Mouse (Mus musculus): ENCODE measurements at regions not wholly inside any gene's neighbourhood (a gene's known extent, or its start where the extent isn't known, plus 50 kb on each side); places are given as distances from the start of the nearest gene placed in this dataset. TPM values are rescaled to one million over a fixed set of nuclear protein-coding genes. Genes with fewer than 3 reads are reported as not detected.

GRCm38 (mm10) chr2:94500649-94501048 lies 62.7 kb upstream of the Api5 start:
- H3K9ac ChIP-seq (ENCODE audit: low read length): no peak overlapping the region
- ATAC-seq (replicated peaks; ENCODE audit: low FRiP score) (no peak), DNase-seq (ENCODE audit: low spot score) (no peak)
- no peaks in the 10 kb centered on the region for H3K9me3 ChIP-seq (ENCODE audit: control insufficient read depth, low read length)
- H3K36me3 ChIP-seq (ENCODE audit: control insufficient read depth, insufficient read depth, low read length): no peaks in the 10 kb centered on the region
- no peak overlapping the region for H3K4me3 ChIP-seq (ENCODE audit: low read depth, low read length)
- no peaks in the 10 kb centered on the region for H3K27me3 ChIP-seq (ENCODE audit: control insufficient read depth, insufficient read depth, low read length)
- H3K4me2 ChIP-seq (ENCODE audit: low read depth, low read length, severe bottlenecking): no peak overlapping the region
- no peak overlapping the region for H3K27ac ChIP-seq (ENCODE audit: low read depth, low read length)
- H3K4me1 ChIP-seq (replicated peaks; ENCODE audit: control insufficient read depth, insufficient read depth, low read length): no peaks in the 10 kb centered on the region
- 42% methylated on average over 2 of the region's 2 CpGs for WGBS

GRCm38 (mm10) chr2:94498516-94498915 lies 60.6 kb upstream of the Api5 start:
- Histone ChIP-seq H3K4me1 (replicated peaks; ENCODE audit: control insufficient read depth, insufficient read depth, low read length) (no peaks in the 10 kb centered on the region), H3K27me3 (ENCODE audit: control insufficient read depth, insufficient read depth, low read length) (no peaks in the 10 kb centered on the region), H3K9ac (ENCODE audit: low read length) (no peak overlapping the region), H3K36me3 (ENCODE audit: control insufficient read depth, insufficient read depth, low read length) (no peaks in the 10 kb centered on the region), H3K4me2 (ENCODE audit: low read depth, low read length, severe bottlenecking) (no peak overlapping the region), H3K9me3 (ENCODE audit: control insufficient read depth, low read length) (no peaks in the 10 kb centered on the region), H3K4me3 (ENCODE audit: low read depth, low read length) (no peak overlapping the region), H3K27ac (ENCODE audit: low read depth, low read length) (no peak overlapping the region)
- no peak for ATAC-seq (replicated peaks; ENCODE audit: low FRiP score)
- WGBS: 54% methylated on average over 2 of the region's 2 CpGs
- DNase-seq (ENCODE audit: low spot score): no peak

Small RNA genes in the stretch of these regions (microRNA-seq; reads per million reads assigned to microRNA genes)
- not detected for gene Gm44461 (ENCODE audit: insufficient number of aligned reads)

Data from forebrain, embryonic 11.5 days (tissue).